Mouse (Mus musculus) ZHBTc4 (cell line): ENCODE measurements around the gene Fam206a.

Experiments
- DNase-seq: peaks from one replicate; pipeline ENCODE4 v3.0.0-alpha.2; 2011; ENCODE audit warnings: low read depth, low spot score

The Fam206a gene

DNA sequence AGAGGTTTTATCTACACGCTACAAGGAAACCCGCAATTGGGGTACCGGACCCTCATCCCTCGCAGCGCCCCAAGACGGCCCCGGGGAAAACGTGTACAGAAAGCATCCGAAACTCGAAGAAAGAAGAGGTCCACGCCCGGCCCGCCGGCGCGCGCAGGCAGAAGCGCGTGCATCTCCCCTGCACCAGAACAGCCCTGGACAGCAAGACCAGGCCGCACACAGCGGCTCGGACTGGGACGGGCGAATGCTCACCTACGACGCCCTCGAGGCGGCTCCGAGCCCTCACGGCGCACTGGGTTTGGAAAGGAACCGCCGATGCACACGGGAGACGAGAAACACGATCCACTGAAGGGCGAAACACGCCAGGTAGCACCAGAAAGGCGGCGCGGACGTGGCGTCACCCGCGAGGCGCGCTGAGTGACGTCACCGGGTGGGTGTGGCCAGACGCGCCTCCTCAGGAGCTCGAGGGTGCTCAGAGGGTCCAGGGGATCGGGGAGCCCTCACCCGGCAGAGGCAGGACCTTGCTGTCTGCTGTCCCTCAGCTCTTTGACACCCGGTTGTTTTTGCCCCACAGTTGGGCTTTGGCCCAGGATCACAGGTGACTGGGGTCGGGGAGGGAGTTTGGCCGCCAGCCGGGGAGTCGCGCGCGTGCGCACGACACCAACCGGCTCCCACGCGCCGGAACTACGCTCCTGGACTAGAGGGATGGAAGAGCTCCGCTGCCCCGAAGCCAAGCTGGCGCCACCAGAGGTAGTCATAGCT, at the start of gene Fam206a, which contains the start of gene Elp1:
Fam206a (plus strand) TSS at position 439 of the 762 bp plus-strand sequence.
Elp1 (minus strand) TSS at position 425 of the 762 bp plus-strand sequence.
- DNase-seq = peak; percentile 96

- DNase-seq = no peak
These were observed 46.1 kb upstream of the Fam206a start for GRCm38 (mm10) chr4:56756021-56756420.

DNA sequence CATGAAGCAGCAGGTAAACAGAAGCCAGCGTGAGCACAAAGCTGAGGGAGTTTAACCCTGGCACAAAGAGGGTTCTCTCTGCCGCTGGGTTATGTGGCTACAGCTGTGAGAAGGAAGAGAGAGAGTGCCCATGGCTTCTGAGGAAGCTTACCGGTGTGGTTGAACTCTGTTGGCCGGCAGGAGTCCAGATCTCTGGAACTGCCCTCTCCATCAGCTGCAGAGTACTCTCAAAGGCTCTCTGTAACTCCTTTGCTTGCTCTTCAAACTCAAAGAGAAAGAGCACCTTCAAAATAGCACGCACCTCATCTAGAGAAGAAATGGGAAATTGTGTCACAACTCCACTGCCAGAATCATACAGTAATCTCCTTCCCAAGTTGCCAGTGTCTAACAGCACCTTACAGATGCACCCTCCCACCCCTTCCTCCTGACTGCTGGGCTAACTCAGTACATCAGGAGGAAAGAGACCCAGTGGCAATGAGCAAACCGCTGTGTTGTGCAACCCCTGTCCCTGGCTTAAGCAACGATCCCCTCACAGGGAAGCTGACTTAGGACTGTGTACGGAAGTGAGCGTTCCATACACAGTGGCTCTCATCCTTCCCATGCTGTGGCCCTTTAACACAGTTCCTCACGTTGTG, 45.1 kb upstream of the Fam206a start:
- no peak for DNase-seq

DNA sequence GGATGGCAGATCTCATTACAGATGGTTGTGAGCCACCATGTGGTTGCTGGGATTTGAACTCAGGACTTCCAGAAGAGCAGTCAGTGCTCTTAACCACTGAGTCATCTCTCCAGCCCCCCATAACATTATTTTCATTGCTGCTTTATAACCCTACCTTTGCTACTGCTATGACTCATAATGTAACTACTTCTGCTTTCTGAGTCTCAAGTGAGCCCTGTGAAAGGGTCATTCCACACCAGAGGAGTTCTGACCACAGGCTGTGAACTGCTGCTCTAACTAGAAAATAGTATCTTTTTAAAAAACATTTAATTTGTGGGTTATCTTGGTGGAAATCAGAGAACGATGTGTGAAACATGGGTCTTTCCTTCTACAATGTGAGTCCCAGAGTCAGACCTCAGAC, 44.5 kb upstream of the Fam206a start:
- no peak for DNase-seq

GRCm38 (mm10) chr4:56767861-56768284, 34.3 kb upstream of the Fam206a start:
- no peak for DNase-seq

GRCm38 (mm10) chr4:56768913-56769312, 33.2 kb upstream of the Fam206a start:
- DNase-seq = no peak

DNA sequence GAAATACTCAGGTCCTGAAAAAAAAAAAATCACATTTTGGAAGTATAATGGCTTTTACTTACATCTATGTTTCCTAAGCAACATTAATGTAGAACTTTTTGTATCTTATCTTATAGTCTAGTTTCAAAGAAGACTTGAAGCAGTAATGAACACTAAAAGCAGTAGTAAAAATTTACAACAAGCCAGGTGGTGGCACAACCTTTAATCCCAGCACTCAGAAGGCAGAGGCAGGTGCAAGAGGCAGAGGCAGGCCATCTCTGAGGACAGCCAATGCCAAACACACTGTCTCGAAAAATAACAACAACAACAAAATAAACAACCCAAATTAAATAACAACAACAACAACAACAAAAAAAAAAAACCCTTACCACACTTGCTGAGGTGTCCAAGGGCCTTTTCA, 31.1 kb upstream of the Fam206a start:
- DNase-seq = no peak

- DNase-seq = peak; percentile 51
These were observed 10.8 kb upstream of the Fam206a start for GRCm38 (mm10) chr4:56791373-56791772.

- no peak for DNase-seq
These were observed 565 bp downstream of the Fam206a start for GRCm38 (mm10) chr4:56802669-56803150.

DNA sequence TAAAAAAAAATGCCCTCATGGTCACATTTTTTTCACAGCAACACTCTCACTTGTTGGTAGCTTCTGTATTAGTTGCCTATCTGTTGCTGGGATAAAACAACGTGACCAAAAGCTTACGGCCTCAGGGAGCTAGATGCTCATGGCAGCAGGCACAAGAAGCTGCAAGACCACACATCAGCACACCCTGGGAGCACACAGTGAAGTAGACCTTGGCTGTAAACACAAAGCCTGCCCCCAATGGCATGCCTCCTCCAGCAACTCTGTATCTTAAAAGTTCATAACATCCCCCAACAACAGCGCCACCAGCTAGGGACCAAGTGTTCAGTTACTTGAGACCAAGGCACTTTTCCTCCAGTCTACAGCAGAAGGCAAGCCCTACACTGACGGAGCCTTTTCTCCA, 6.9 kb downstream of the Fam206a start:
- no peak for DNase-seq

DNA sequence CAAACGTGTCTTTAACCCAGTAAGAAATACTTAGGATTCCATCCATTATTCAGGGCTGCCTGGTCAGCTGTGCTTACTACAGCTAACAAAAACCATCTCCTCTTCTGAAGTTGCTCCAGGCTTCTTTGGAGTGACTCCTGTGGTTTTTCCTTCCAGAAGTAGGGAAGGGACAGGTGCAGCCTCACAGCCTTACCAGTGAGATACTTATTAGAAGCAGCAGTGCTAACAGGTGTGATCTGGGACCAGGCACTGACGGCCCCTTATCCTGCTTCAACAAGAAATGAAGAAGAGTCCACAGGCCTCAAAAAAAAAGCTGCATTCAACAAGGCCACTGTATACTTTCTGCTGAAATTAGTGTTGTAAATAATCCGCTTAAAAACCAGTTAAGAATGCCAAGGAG, 9.5 kb downstream of the Fam206a start:
- DNase-seq = no peak

GRCm38 (mm10) chr4:56812096-56812495, 10.0 kb downstream of the Fam206a start:
- DNase-seq = no peak

DNA sequence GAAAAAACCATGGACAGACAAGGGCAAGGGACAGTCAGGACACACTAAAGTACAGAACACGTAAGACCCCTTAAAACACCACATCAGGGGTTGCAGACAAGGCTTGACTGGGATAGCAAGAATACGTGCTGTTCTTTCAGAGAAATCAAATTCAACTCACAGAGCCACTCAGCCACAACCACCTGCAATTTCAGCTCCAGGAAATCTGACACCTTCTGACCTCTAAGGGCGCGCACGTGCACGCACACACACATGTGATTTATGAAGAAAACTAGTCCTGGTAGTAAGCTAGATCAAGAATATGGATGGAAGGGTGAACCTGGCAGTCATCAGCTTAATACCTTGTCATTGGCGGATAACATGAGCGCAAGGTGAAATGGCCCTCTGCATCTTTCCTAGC, 13.0 kb downstream of the Fam206a start:
- DNase-seq = no peak

- DNase-seq = peak; percentile 25
These were observed 17.9 kb downstream of the Fam206a start for GRCm38 (mm10) chr4:56820017-56820550.

GRCm38 (mm10) chr4:56824231-56824630, 22.1 kb downstream of the Fam206a start:
- no peak for DNase-seq

DNA sequence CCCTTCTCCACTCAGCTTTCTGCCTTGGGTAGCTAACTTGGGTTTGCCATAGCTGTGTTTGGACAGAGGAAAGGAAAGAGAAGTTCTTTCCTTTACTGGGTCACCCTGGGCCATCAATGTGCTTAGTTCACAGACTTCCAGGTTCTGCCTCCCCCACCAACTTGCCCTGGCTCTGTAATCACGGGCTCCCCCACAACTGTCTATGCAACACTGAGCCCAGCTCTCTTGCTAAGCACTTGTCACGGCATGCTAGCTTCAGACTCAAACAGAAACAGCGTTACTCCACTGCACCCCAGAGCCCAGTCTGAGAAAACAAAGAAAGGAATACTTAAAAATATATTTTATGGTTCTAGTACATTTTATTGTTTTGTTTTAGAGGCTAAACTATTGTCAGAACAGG, 26.8 kb downstream of the Fam206a start:
- DNase-seq = no peak

DNA sequence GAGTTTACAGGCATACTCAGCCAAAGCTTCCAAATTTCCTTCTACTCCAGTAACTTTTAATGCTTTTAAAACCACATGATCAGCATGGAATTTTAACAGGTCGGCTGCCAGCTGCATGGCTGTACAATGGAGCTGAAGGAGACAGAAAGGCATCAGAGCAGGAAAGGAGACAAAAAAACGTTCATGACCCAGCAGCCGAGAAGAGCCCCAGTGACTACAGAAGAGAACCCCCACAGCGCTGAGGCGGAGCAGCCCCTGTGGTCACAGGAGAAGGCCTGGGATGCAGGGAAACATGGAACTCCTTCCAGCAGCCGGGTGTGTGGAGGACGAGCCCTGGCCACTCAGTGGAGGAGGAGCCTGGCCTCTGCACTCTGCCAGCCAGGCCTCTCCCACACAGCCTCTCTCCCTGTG, 27.4 kb downstream of the Fam206a start:
- DNase-seq = no peak

DNA sequence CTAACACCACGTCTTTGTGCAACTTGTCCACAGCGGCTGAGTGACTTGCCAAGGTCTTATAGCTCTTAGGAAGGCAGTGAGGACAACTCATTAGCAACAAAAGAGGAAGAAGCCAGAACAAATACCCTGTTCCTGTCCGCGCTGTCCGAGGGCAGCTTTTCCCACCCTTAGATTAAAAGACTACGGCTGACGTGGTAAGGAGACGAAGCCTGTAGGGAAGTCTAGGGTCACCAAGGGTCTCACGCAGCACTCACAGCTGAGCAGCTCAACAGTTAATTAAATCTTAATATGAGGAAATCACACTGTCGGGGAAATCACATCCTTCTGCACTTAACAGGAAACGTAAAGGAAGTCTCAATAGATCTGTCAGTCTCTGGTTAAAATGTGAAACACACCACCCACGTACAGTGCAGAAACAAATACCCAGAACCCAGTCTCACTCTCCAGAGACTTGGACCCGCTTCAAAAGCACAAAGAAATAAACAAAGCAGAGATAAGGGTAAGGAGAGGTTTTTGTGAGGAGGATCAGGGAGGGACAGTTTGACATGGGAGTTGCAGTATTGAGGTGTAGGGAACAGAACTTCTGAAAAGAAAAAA, 29.0 kb downstream of the Fam206a start:
- no peak for DNase-seq

GRCm38 (mm10) chr4:56831998-56832397, 29.9 kb downstream of the Fam206a start:
- no peak for DNase-seq

DNA sequence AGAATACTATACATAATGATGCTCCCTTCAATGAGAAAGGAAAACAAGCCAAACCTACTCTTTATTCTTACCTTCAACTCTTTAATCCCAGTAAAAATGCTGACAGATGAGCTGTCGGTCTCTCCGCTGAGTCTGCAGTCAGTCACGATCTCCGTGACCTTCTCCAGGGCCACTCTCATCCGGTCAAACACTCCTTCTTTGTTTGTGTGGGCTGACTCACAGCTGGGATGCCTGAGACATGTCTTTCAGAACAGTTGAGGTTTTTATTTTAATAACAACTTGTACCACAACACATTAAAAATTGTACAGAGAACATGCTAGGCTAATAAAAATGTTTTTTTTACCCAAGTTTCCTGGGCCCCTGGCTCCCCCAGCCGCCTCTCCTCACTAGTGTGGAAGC, 35.5 kb downstream of the Fam206a start:
- no peak for DNase-seq

DNA sequence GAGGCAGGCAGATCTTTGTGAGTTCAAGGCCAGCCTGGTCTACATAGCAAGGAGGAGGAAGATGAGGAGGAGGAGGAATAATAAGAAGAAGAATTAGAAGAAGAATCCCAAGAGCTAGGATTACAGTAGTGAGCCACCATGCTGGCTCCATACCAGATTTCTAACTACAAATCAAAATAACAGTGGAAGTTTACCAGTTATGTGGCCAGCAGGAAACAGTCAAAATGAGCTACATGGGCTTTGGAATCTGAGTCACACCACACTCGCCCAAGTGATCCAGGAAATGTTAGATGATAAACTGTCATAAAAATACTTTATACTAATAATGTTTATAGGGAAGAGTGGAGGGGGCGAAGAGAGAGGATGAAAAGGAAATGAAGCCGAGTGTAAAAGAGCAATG, 38.2 kb downstream of the Fam206a start:
- DNase-seq = no peak

DNA sequence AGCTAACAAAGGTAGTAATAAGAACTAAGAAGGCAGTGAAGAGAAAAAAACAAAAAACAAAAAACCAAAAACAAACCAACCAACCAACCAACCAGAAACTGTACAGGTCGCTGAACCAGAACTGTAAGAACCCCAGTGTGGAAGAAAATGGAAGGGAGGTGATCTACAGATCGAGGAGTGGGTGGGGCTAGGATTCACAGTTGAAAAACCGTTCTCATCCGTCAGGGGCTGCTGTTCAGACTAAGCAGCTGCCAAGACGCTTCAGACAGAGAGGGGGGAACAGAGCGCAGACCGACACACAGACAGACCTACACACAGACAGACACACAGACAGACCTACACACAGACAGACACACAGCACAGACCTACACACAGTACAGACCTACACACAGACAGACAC, 40.4 kb downstream of the Fam206a start:
- DNase-seq = no peak
